Mouse (Mus musculus) urinary bladder, postnatal 25 days (tissue): Measurements from ENCODE around the gene Gm8926.
"Not testable (repeated sequence)": the region's sequence is repeated elsewhere in the genome, so short reads cannot be mapped to it uniquely, and the experiment has no call there.

Source experiments
- DNase-seq: peaks from one replicate; pipeline ENCODE4 v3.0.0; 2022; ENCODE audit warnings: low spot score

Gm8926 gene

GRCm38 (mm10) chr5:11770248-11770647 lies at the start of gene Gm8926:
Gene Gm8926 (plus strand): TSS chr5:11770548.
- DNase-seq: not testable (repeated sequence)
